Mouse (Mus musculus): ENCODE measurements at regions not wholly inside any gene's neighbourhood (a gene's known extent, or its start where the extent isn't known, plus 50 kb on each side); places are given as distances from the start of the nearest gene placed in this dataset.
A peak's percentile ranks its signal among the peaks of the same experiment; 100 is the strongest.

DNA sequence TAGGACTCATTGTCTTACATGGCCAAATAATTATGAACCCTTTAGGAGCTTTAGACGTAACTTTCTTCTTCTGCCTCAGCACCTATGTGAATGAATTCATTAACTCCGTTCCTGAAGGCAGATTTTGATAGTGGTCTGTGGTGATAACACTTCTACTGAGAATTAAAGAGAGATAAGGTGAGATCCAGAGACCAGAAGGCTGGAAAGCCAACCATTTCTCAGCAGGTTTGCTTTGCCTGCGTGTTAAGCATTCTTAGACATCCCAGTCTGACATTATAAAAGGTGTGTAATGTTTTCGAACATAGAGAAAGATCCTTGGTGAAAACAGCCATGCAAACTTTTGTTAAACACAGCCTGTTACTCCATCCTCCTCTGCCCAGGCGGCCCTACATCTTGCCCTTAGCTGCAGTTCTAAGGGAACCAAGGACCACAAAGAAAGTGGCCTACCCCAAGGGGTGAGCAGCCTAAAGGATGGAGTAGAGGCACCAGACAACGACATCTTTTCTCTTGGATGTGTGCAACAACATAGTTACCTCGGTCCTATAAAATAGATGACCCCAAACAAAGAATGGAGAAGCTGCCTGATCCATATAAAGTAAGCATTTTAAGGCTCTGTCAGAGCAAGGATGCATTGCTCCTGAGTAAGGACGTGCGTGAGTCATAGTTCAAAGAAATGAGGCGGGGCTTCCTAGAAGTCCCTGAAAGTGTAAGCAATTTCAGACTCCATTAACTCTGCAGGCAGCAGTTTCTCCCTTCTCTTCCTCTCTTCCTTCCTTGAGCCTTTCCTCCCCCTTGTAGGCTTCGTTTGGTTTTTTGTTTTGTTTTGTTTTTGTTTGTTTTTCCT lies 55.1 kb upstream of the Xpr1 start:
- Histone ChIP-seq H3K4me3 (no peak overlapping the region), H3K27ac (no peak overlapping the region)
- TF ChIP-seq CTCF (conservative IDR thresholded peaks at IDR 0.05): no peak
- DNase-seq (ENCODE audit: low spot score in 2 of 2): no peak

DNA sequence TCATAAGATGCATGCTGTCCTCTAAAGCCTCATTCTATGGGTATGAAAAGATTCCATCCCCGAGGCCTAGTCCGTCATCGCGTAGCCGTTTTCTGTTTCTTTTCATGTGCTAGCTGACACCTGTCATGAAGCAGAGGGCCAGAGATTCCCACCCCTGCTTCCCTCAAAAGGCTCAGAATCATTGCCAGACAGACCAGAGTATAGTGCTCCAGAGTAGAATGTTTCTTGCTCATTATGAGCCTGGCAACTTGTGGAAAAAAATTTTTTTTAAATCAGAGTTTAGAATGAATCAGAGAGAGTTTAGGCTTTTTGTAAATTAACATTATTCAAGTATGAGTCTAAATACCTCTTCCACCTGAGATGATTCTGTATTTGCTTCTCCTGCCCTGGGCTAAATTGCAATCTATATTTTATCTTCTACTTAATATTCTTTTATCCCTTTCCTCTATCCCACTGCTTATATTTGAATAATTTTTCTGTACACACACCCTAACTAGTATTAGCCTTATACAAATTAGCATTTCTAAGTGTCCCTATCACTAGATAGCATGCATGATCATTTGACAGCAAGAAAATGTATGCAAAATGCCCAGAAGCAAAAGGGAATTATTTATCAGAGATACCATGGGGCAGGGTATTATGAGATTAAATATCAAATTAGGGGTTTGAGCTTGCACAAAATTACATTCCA lies 55.9 kb upstream of the Xpr1 start:
- Histone ChIP-seq H3K27ac (no peak overlapping the region), H3K4me3 (no peak overlapping the region)
- no peak for DNase-seq (ENCODE audit: low spot score in 2 of 2)
- TF ChIP-seq CTCF (conservative IDR thresholded peaks at IDR 0.05): no peak

DNA sequence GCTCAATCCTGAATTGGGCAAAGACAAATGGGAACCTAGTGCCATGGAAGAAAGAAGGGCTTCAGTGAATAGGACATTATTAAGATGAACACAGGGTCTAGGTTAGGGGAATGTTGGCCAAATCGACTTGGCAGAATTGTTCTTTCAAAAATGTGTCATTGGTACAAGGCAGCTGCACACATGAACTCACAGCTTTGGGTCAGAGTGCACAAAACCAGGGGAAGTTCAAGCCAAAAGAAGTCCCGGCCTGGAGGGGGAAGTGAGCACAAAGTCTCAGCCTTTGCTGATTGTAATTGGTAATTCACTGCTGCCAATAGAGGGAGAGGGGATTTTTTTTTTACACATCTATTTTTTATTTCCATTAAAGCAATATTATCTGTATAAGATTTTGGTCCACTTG lies 57.8 kb upstream of the Xpr1 start:
- TF ChIP-seq CTCF (conservative IDR thresholded peaks at IDR 0.05): no peak
- H3K4me3 ChIP-seq: no peak overlapping the region
- no peak overlapping the region for H3K27ac ChIP-seq
- DNase-seq (ENCODE audit: low spot score in 2 of 2): no peak

DNA sequence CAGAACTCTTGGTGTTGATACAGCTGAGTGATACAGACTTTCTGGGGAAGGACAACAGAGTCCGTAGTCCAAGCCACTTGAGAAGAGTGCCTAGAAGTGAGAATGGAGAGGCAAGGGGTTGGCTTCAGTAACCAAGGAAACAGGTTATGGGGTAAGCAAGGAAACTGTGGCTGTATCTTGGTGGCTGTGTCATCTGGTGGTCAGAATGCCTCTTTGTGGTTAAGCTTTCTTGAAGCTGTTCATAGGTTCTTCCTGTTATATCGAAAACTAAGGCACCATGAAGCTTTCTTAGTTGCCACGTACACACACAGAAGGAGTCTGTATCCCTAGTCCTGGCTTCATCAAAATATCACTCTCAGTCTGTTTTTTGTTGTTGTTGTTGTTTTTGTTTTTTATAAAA lies 59.0 kb upstream of the Xpr1 start:
- H3K27ac ChIP-seq: no peak overlapping the region
- no peak for DNase-seq (ENCODE audit: low spot score in 2 of 2)
- no peak for TF ChIP-seq CTCF (conservative IDR thresholded peaks at IDR 0.05)
- no peak overlapping the region for H3K4me3 ChIP-seq

DNA sequence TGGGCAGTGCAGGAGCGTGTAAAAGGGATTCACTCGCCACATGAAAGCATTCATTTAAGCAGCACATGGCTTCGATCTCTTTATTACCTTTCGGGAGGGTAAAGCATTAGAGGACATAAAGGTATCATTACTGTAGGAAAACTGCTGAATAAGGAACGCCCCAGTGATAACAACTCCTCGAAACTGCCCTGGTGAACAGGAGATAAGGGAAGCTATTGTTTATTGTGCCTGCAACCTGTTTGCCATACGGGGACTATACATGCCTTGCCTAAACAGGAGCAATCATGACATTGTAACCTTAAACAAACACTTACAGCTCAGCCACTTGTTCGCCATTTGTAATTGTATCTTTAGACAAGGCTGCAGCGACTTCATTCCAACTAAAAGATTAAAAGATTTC lies 64.9 kb upstream of the Xpr1 start:
- no peak for TF ChIP-seq CTCF (conservative IDR thresholded peaks at IDR 0.05)
- Histone ChIP-seq H3K4me3 (no peak overlapping the region; the same call in 1 of the 2 replicates), H3K27ac (no peak overlapping the region)
- no peak for DNase-seq (ENCODE audit: low spot score in 2 of 2)

DNA sequence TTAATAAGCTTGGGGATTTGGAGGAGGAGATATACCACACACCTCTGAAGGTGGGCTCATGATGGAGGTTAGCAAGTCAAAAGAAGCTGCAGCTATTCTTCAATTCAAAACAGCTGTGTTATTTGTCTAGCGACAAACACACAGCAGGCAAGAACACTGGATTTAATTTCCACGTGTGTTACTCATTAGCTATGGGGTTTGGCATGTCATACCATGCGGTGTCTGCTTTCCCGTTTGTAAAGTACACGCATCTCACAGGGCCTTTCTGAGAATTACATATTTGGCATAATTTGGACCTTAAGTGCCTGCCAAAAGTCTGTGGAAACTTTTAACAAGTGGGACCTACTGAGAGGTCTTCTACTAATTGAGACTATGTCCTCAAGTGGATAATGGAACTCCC lies 65.5 kb upstream of the Xpr1 start:
- TF ChIP-seq CTCF (conservative IDR thresholded peaks at IDR 0.05): no peak
- H3K4me3 ChIP-seq: no peak overlapping the region
- DNase-seq (ENCODE audit: low spot score in 2 of 2): no peak
- H3K27ac ChIP-seq: no peak overlapping the region

DNA sequence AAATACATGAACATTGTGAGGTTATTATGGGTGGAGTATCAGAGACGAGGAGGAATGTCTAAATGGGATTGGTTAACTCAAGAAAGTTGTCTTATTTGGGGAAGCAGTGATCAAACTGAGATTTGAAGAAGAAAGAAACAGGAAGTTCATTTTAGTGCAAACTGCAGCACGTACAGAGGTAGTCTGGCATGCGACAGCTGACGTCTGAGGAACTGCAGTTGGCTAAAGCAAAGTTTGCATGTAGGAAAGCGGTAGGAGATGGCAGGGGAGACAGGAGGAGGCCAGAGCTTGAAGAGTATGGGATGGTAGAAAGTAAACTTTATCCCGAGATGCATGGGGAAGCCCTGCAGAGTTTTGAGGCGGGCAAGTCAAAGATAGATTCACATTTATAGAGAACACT lies 66.5 kb upstream of the Xpr1 start:
- TF ChIP-seq CTCF (conservative IDR thresholded peaks at IDR 0.05): no peak
- no peak overlapping the region for H3K27ac ChIP-seq
- no peak for DNase-seq (ENCODE audit: low spot score in 2 of 2)
- H3K4me3 ChIP-seq: no peak overlapping the region

DNA sequence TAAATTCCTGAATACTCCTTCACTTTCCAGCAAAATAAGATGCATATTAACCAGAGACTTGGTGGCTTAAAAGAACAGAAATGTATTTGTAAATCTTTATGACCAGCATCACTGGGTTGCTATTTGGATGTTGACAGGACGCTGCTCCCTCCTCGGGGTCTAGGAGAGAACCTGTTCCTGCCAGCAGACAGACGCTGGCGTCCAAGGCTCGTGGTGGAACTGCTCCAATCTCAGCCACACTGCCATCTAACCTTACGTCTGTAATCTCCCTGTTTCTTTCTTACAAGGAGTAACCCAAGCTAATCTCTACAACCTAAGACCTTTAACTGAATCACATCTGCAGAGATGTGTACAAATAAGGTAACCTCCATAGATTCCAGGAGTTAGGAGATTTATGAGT lies 70.1 kb upstream of the Acbd6 start:
- peak overlapping the region; percentile 68; the same call in 1 of the 2 replicates for H3K27ac ChIP-seq
- H3K4me3 ChIP-seq: no peak overlapping the region
- TF ChIP-seq CTCF (conservative IDR thresholded peaks at IDR 0.05): no peak
- DNase-seq (ENCODE audit: low spot score in 2 of 2): no peak

DNA sequence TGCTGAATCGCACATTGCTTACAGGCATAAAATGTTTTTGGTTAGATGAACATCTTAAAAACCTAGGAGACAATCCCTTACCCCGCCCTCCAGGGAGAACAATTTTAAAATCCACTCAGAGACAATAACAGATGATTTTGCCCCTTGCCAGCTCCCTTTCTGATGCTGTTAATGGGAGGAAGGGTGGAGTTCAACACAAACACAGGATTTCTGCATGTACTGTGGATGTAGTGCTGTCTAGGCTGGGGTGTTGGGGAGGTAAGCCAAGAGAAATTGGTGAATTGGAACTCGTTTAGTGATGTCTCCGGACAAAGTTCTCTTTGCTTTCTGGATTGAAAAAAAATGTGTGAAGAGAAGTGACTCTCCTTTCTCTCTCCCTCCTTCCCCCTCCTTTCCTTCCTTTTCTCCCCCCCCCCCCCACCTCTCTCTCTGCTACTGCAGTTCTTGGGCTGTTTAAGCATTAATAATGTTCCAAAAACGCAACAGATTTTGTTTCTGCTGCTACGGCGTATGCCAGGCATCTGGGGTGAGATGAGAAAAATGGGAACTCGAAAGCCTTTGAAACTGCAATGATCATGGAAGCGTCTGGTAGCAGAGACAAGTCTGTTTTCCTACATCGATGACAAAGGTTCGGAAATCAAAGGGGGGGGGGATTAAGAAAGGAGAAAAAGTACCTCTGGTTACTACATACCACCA lies 68.8 kb upstream of the Acbd6 start:
- H3K27ac ChIP-seq: peak overlapping the region; percentile 68
- no peak for TF ChIP-seq CTCF (conservative IDR thresholded peaks at IDR 0.05)
- peak; percentile 70 to 76 for DNase-seq (ENCODE audit: low spot score in 2 of 2)
- no peak overlapping the region for H3K4me3 ChIP-seq

DNA sequence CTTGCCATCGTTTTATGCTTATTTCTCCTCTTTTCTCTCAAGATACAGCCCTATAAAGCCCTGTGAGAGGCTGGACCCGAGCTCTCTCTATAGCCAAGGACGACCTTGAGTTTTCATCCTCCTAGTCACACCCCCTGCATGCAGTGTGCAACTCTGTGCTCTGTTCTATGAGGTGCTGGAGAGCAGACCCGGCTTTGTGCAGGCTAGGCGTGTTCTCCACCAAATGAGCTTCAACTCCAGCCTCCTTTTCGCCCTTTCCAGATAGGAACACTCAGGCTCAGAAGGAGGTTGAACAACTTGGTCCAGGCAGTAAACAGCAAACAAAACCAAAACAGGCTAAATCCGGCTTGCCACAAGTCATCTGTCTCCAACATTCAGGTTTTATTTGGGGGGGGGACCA lies 67.8 kb upstream of the Acbd6 start:
- TF ChIP-seq CTCF (conservative IDR thresholded peaks at IDR 0.05): no peak

DNA sequence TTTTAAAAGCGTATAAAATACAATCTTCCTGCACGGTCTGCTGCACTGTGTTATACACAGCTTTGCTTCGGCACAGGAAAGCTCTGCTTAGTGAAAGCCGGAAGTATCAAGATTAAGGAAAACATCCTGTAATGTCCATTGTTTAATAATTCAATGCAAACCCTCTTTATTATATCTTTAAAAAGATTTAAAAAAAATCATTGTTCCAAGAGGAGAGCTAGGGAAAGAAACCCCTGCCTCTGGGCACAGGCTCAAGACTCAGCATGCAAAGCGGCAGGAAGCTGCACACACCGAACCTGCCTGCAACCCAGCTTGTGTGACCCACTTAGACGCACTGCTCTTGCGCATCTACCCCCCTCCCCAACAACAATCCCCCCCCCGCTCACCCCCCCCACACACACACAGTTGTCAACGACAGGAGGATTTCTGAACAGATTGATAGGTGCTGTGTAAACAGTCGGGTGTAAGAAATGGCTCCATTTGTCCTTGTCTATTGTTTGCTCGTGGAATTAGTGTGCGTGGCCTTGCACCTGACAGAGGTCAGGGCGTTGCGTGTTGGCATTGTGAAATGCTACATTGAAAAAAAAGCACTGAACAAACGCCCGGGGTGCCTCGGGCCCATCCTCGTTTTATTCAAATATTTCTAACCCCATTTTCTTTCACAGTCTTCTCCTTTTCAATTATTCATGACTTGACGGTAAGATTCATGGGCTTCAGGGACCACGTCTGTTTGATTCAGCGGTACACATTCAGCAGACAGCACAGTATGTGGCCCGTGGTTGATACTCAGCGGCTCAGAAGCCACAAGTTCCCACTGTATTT lies 66.5 kb upstream of the Acbd6 start:
- no peak for TF ChIP-seq CTCF (conservative IDR thresholded peaks at IDR 0.05)
- peak overlapping the region; percentile 57 for H3K27ac ChIP-seq
- no peak for DNase-seq (ENCODE audit: low spot score in 2 of 2)
- peak overlapping the region; percentile 32; the same call in 1 of the 2 replicates for H3K4me3 ChIP-seq

More for the DNA sequence above, 67.8 kb upstream of the Acbd6 start:
- no peak overlapping the region for H3K4me3 ChIP-seq
- H3K27ac ChIP-seq: peak overlapping the region; percentile 68
- no peak for DNase-seq (ENCODE audit: low spot score in 2 of 2)

DNA sequence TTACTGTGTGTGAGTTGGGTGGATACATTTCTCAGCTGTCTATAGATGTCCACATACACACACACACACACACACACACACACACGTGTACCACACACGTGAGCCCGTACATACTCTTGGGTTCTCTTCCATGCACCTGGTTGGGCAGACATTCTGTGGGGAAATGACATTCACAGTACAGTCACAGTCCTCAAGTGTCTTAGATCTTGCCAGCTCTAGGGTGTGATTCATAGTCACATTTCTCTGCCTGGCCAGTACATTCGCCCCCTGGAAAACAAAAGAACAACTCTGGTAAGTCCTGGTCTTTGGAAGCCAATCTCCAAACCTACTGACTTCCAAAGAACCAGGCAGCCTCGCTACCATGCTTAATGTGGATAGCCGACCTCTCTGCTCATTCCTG lies 64.6 kb upstream of the Acbd6 start:
- H3K27ac ChIP-seq: 0 out of 2 replicates have a peak overlapping the region, but pooled peaks have one; percentile 36
- no peak overlapping the region for H3K4me3 ChIP-seq
- DNase-seq (ENCODE audit: low spot score in 2 of 2): no peak
- no peak for TF ChIP-seq CTCF (conservative IDR thresholded peaks at IDR 0.05)

All from layer of hippocampus, adult 2 months (tissue).